Mouse (Mus musculus): ENCODE data around the gene Slc4a3.

DNA sequence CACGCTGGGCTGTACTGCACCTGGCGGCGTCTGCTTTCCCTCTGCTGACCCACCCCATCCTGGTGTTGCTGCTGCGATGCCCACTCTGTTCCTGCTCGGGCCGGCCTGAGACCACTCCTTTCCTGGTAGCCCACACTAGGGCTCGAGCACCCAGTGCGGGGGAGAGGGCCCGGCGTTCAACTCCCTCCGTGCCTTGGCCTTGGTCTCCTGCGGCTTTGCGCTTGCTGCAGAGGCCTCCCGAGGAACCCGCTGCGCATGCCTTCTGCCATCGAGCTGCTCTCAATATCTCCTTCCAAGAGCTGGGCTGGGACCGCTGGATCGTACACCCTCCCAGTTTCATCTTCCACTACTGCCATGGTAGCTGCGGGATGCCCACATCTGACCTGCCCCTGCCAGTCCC is 36.5 kb upstream of the Slc4a3 start:
- TF ChIP-seq POLR2A (IDR thresholded peaks at IDR 0.05; ENCODE audit: low read depth, low read length) (no peak), CTCF (IDR thresholded peaks at IDR 0.05; ENCODE audit: borderline replicate concordance, insufficient read depth, low read length) (no peak)

All from embryonic fibroblast, embryonic 13.5 days (primary cell).